8 mouse cellular contexts compared by ENCODE assay signal in the genomic region with DNA sequence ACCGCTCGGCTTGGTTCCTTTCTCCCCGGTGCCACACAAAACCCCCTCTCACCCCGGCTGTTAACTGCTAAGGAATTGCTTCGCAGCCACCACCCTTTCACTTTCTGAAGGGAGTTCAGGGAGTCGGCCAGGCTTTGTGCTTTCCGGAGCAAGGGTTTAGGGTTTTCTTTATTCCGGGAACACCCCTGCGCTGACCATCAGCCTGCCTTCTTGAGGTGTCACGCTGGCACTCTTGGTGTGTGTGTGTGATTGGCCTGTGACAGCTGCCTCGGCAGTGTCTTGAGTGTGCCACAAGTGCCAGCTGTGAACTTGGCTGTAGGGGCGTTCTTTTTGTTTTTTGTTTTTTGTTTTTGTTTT. TPM values are rescaled to one million over a fixed set of nuclear protein-coding genes. Genes with fewer than 3 reads are reported as not detected.
A peak's percentile ranks its signal among the peaks of the same experiment; 100 is the strongest.
DNase-seq lines count a peak whose midpoint lies in the region; ATAC-seq and TF ChIP-seq lines count a peak whose summit lies in the region.

No protein-coding gene starts in this region.

- TF ChIP-seq CTCF in liver, adult 2 months (IDR thresholded peaks at IDR 0.05; ENCODE audit: low read depth, low read length), result no peak
- no peak for TF ChIP-seq CTCF in midbrain, postnatal 0 days (IDR thresholded peaks at IDR 0.05)
- no peak for TF ChIP-seq CTCF in testis, adult 2 months (IDR thresholded peaks at IDR 0.05; ENCODE audit: control insufficient read depth, insufficient read depth, insufficient replicate concordance, low read depth, low read length)

- ATAC-seq in forebrain, embryonic 14.5 days, result peak; percentile 60
- ATAC-seq in hindbrain, embryonic 14.5 days (ENCODE audit: low FRiP score), result peak; percentile 61
- ATAC-seq in midbrain, postnatal 0 days (ENCODE audit: low FRiP score), result peak; percentile 71

- peaks cover 29% of the 10 kb centered on the region for H3K79me2 ChIP-seq in liver, adult 2 months (ENCODE audit: control insufficient read depth, insufficient read depth, low read length)

- peaks cover 17% of the 10 kb centered on the region for H3K4me1 ChIP-seq in forebrain, embryonic 14.5 days (ENCODE audit: control insufficient read depth, insufficient read depth, low read length)
- peaks cover 37% of the 10 kb centered on the region for H3K4me1 ChIP-seq in hindbrain, embryonic 14.5 days (replicated peaks; ENCODE audit: control insufficient read depth, insufficient read depth, low read length)
- peaks cover 9% of the 10 kb centered on the region for H3K4me1 ChIP-seq in liver, adult 2 months (ENCODE audit: control insufficient read depth, insufficient read depth, low read length)
- peaks cover 7% of the 10 kb centered on the region; the same call in 1 of the 2 replicates for H3K4me1 ChIP-seq in midbrain, postnatal 0 days (ENCODE audit: insufficient read depth, low read length)
- H3K4me1 ChIP-seq in testis, adult 2 months (ENCODE audit: control insufficient read depth, insufficient read depth, low read length), result peaks cover 7% of the 10 kb centered on the region

- TF ChIP-seq POLR2A in liver, adult 2 months (IDR thresholded peaks at IDR 0.05; ENCODE audit: extremely low read depth, insufficient read depth, low read length), result no peak
- TF ChIP-seq POLR2A in testis, adult 2 months (IDR thresholded peaks at IDR 0.05; ENCODE audit: control insufficient read depth, low read depth, low read length), result no peak

- peak overlapping the region; percentile 94 for H3K4me3 ChIP-seq in forebrain, embryonic 14.5 days (ENCODE audit: low read depth, low read length)
- peak overlapping the region; percentile 64 for H3K4me3 ChIP-seq in hindbrain, embryonic 14.5 days (replicated peaks; ENCODE audit: low read length)
- H3K4me3 ChIP-seq in liver, adult 2 months (ENCODE audit: insufficient read depth, low read depth, low read length), result peak overlapping the region; percentile 100
- H3K4me3 ChIP-seq in midbrain, postnatal 0 days (ENCODE audit: low read depth, low read length), result peak overlapping the region; percentile 96
- peak overlapping the region; percentile 91 for H3K4me3 ChIP-seq in testis, adult 2 months (ENCODE audit: control insufficient read depth, low read depth, low read length)

- H3K9me3 ChIP-seq in forebrain, embryonic 14.5 days (replicated peaks; ENCODE audit: control insufficient read depth, low read length), result no peaks in the 10 kb centered on the region
- H3K9me3 ChIP-seq in hindbrain, embryonic 14.5 days (ENCODE audit: control insufficient read depth, low read length), result no peaks in the 10 kb centered on the region
- no peaks in the 10 kb centered on the region for H3K9me3 ChIP-seq in midbrain, postnatal 0 days (ENCODE audit: low read length)

- H3K36me3 ChIP-seq in forebrain, embryonic 14.5 days (ENCODE audit: control insufficient read depth, insufficient read depth, low read length), result 0 out of 2 replicates have a peak, but pooled peaks cover 4% of the 10 kb centered on the region
- 0 out of 2 replicates have a peak, but pooled peaks cover 4% of the 10 kb centered on the region for H3K36me3 ChIP-seq in hindbrain, embryonic 14.5 days (replicated peaks; ENCODE audit: control insufficient read depth, insufficient read depth)
- no peaks in the 10 kb centered on the region for H3K36me3 ChIP-seq in liver, adult 2 months (ENCODE audit: control insufficient read depth, insufficient read depth, low read length)
- H3K36me3 ChIP-seq in midbrain, postnatal 0 days (ENCODE audit: insufficient read depth, low read length), result no peaks in the 10 kb centered on the region
- no peaks in the 10 kb centered on the region for H3K36me3 ChIP-seq in testis, adult 2 months (ENCODE audit: control insufficient read depth, insufficient read depth, low read length)

- H3K27ac ChIP-seq in forebrain, embryonic 14.5 days (ENCODE audit: low read depth, low read length), result peak overlapping the region; percentile 97
- H3K27ac ChIP-seq in hindbrain, embryonic 14.5 days, result peak overlapping the region; percentile 98
- H3K27ac ChIP-seq in liver, adult 2 months (replicated peaks; ENCODE audit: insufficient read depth, low read depth, low read length), result peak overlapping the region; percentile 35; the same call in 1 of the 2 replicates
- H3K27ac ChIP-seq in midbrain, postnatal 0 days (ENCODE audit: low read depth, low read length), result peak overlapping the region; percentile 99
- H3K27ac ChIP-seq in testis, adult 2 months (ENCODE audit: control insufficient read depth, insufficient read depth, low read depth, low read length), result peak overlapping the region; percentile 82

- under 1% methylated on average over 12 of the region's 12 CpGs for WGBS in forebrain, embryonic 14.5 days
- WGBS in hindbrain, embryonic 14.5 days, result under 1% methylated on average over 12 of the region's 12 CpGs
- WGBS in liver, adult 2 months, result 1% methylated on average over 12 of the region's 12 CpGs
- WGBS in midbrain, postnatal 0 days, result 1% methylated on average over 12 of the region's 12 CpGs

- H3K9ac ChIP-seq in forebrain, embryonic 14.5 days (ENCODE audit: low read length), result peak overlapping the region; percentile 100
- peak overlapping the region; percentile 99 for H3K9ac ChIP-seq in hindbrain, embryonic 14.5 days
- H3K9ac ChIP-seq in liver, adult 2 months (ENCODE audit: low read depth, low read length), result peak overlapping the region; percentile 99
- H3K9ac ChIP-seq in midbrain, postnatal 0 days (replicated peaks; ENCODE audit: low read length, poor library complexity, severe bottlenecking), result peak overlapping the region; percentile 99

- H3K27me3 ChIP-seq in forebrain, embryonic 14.5 days (replicated peaks; ENCODE audit: control insufficient read depth, insufficient read depth, low read length), result no peaks in the 10 kb centered on the region
- no peaks in the 10 kb centered on the region for H3K27me3 ChIP-seq in hindbrain, embryonic 14.5 days (ENCODE audit: control insufficient read depth, insufficient read depth, low read length)
- no peaks in the 10 kb centered on the region for H3K27me3 ChIP-seq in liver, adult 2 months (ENCODE audit: control insufficient read depth, insufficient read depth, low read length)
- H3K27me3 ChIP-seq in midbrain, postnatal 0 days (ENCODE audit: insufficient read depth, low read length), result no peaks in the 10 kb centered on the region
- H3K27me3 ChIP-seq in testis, adult 2 months (ENCODE audit: control insufficient read depth, insufficient read depth, low read length), result no peaks in the 10 kb centered on the region

- peak overlapping the region; percentile 56 for H3K4me2 ChIP-seq in forebrain, embryonic 14.5 days (ENCODE audit: low read length)
- H3K4me2 ChIP-seq in hindbrain, embryonic 14.5 days (replicated peaks), result peak overlapping the region; percentile 77
- H3K4me2 ChIP-seq in midbrain, postnatal 0 days (ENCODE audit: low read depth, low read length, poor library complexity, severe bottlenecking), result peak overlapping the region; percentile 70

- DNase-seq in right cerebral cortex, adult 2 months (ENCODE audit: low spot score in 2 of 2), result peak; percentile 13 to 17
- no peak for DNase-seq in right cerebral cortex, postnatal 25 days
- DNase-seq in cerebellum, adult 11-12 months, result peak; percentile 32
- DNase-seq in forebrain, embryonic 14.5 days (ENCODE audit: low spot score), result peak; percentile 66
- DNase-seq in hindbrain, embryonic 14.5 days (ENCODE audit: low spot score), result peak; percentile 60
- peak; percentile 50 for DNase-seq in liver, adult 2 months (ENCODE audit: extremely low read depth, low read depth, low spot score)
- peak; percentile 66 for DNase-seq in midbrain, postnatal 0 days (ENCODE audit: low spot score)

RNA-seq across cellular contexts. Expression of a gene that starts 0.8 kb away (rescaled TPM):
- polyA plus RNA-seq in forebrain, embryonic 14.5 days (2014; fragmentation: Nextera tagmentation; extraction: Ambion mirVana), result 198 and 256 TPM in 2 replicates
- 261 and 282 TPM in 2 replicates for polyA plus RNA-seq in hindbrain, embryonic 14.5 days (2014; fragmentation: Nextera tagmentation; extraction: Ambion mirVana)
- 37.7 and 45.9 TPM in 2 replicates for total RNA-seq in liver, adult 2 months (2014; rRNA removed)
- polyA plus RNA-seq in liver, adult 2 months (2012; rRNA removed), result 3.0 and 4.7 TPM in 2 replicates
- 43.6 and 81.4 TPM in 2 replicates for total RNA-seq in midbrain, postnatal 0 days (2014; rRNA removed)
- polyA plus RNA-seq in midbrain, postnatal 0 days (2015; fragmentation: Nextera tagmentation; extraction: Ambion mirVana), result 247 and 284 TPM in 2 replicates
- 9.5 and 11.5 TPM in 2 replicates for polyA plus RNA-seq in testis, adult 2 months (2012; rRNA removed)

RNA-seq across cellular contexts. Expression of a gene that starts 34.9 kb away (rescaled TPM):
- 9.3 and 10.2 TPM in 2 replicates for polyA plus RNA-seq in forebrain, embryonic 14.5 days (2014; fragmentation: Nextera tagmentation; extraction: Ambion mirVana)
- polyA plus RNA-seq in hindbrain, embryonic 14.5 days (2014; fragmentation: Nextera tagmentation; extraction: Ambion mirVana), result 5.9 and 7.3 TPM in 2 replicates
- 2.3 and 4.9 TPM in 2 replicates for total RNA-seq in liver, adult 2 months (2014; rRNA removed)
- 0.51 and 0.57 TPM in 2 replicates for polyA plus RNA-seq in liver, adult 2 months (2012; rRNA removed)
- 4.9 and 5.3 TPM in 2 replicates for total RNA-seq in midbrain, postnatal 0 days (2014; rRNA removed)
- polyA plus RNA-seq in midbrain, postnatal 0 days (2015; fragmentation: Nextera tagmentation; extraction: Ambion mirVana), result 3.7 and 4.2 TPM in 2 replicates
- polyA plus RNA-seq in testis, adult 2 months (2012; rRNA removed), result 1.5 and 1.7 TPM in 2 replicates

Comparison
In these comparisons a context has a peak if more than half of its experiments do, and no peak if none do; other contexts are left out.
1. H3K27ac ChIP-seq: peak in every context shown above with its lines; median percentile 99 in midbrain, postnatal 0 days; 98 in hindbrain, embryonic 14.5 days; 97 in forebrain, embryonic 14.5 days; 82 in testis, adult 2 months; 35 in liver, adult 2 months.
2. RNA of a gene that starts 0.8 kb away (polyA plus RNA-seq): 247 to 284 TPM in midbrain, postnatal 0 days, 261 to 282 TPM in hindbrain, embryonic 14.5 days and 198 to 256 TPM in forebrain, embryonic 14.5 days; 9.5 to 11.5 TPM in testis, adult 2 months and 3.0 to 4.7 TPM in liver, adult 2 months; every median in the first group is over 10 times any median in the second.
3. Peak in every context shown above with its lines, with median percentiles within 50 percentile points of each other: ATAC-seq, H3K4me2 ChIP-seq, H3K4me3 ChIP-seq and H3K9ac ChIP-seq.